Mouse (Mus musculus): ENCODE measurements around the gene Gabpa.

The Gabpa gene

GRCm38 (mm10) chr16:84864656-84865055 lies 29.9 kb downstream of the Gabpa start:
- no peak for DNase-seq (ENCODE audit: low spot score in 2 of 2)

- DNase-seq (ENCODE audit: low spot score in 2 of 2) = no peak
Observed at GRCm38 (mm10) chr16:84873805-84874204, 39.1 kb downstream of the Gabpa start.

- DNase-seq (ENCODE audit: low spot score in 2 of 2) = peak in 1 of 2 experiments; percentile 17
Observed at GRCm38 (mm10) chr16:84875012-84875717, 40.4 kb downstream of the Gabpa start.

GRCm38 (mm10) chr16:84875718-84876035 lies 41.0 kb downstream of the Gabpa start:
- no peak for DNase-seq (ENCODE audit: low spot score in 2 of 2)

GRCm38 (mm10) chr16:84876082-84876481 lies 41.4 kb downstream of the Gabpa start:
- DNase-seq (ENCODE audit: low spot score in 2 of 2) = no peak

GRCm38 (mm10) chr16:84879146-84879545 lies 44.4 kb downstream of the Gabpa start:
- DNase-seq (ENCODE audit: low spot score in 2 of 2) = peak; percentile 24 to 71

GRCm38 (mm10) chr16:84881168-84881567 lies 46.4 kb downstream of the Gabpa start:
- DNase-seq (ENCODE audit: low spot score in 2 of 2) = no peak

GRCm38 (mm10) chr16:84881754-84882321 lies 47.1 kb downstream of the Gabpa start:
- no peak for DNase-seq (ENCODE audit: low spot score in 2 of 2)

GRCm38 (mm10) chr16:84884572-84884971 lies 49.8 kb downstream of the Gabpa start:
- DNase-seq (ENCODE audit: low spot score in 2 of 2) = no peak

- DNase-seq (ENCODE audit: low spot score in 2 of 2) = no peak
Observed at GRCm38 (mm10) chr16:84902995-84903394, 68.3 kb downstream of the Gabpa start.

- no peak for DNase-seq (ENCODE audit: low spot score in 2 of 2)
Observed at GRCm38 (mm10) chr16:84911477-84912165, 76.9 kb downstream of the Gabpa start.
